Mouse (Mus musculus) cortical plate, adult 2 months (tissue): ENCODE measurements around the gene Sytl5.

Experiments
- CTCF ChIP-seq: fragments of 200-500 bp; IDR thresholded peaks from 2 replicates; pipeline ENCODE4 v1.5.1; 2011; ENCODE audit warnings: mild to moderate bottlenecking, control low read depth, low read length; ENCODE audit not compliant: insufficient read depth; ENCODE audit errors: extremely low read depth
- POLR2A ChIP-seq: fragments of 200-500 bp; IDR thresholded peaks from 2 replicates; pipeline ENCODE4 v1.6.1; 2011; ENCODE audit warnings: mild to moderate bottlenecking, low read length, control low read depth; ENCODE audit not compliant: insufficient read depth; ENCODE audit errors: extremely low read depth

- TF ChIP-seq POLR2A: no peak
- TF ChIP-seq CTCF: no peak
Measured at GRCm38 (mm10) chrX:9849403-9849802, 36.0 kb upstream of the Sytl5 start, which contains the start of gene H2al3.
